Mouse (Mus musculus): ENCODE measurements around the gene Tmcc3. TPM values are rescaled to one million over a fixed set of nuclear protein-coding genes. Genes with fewer than 3 reads are reported as not detected.

Gene Tmcc3
- total RNA-seq, 2 experiments from 2014 or later, result 36.8 to 41.8 TPM

DNA sequence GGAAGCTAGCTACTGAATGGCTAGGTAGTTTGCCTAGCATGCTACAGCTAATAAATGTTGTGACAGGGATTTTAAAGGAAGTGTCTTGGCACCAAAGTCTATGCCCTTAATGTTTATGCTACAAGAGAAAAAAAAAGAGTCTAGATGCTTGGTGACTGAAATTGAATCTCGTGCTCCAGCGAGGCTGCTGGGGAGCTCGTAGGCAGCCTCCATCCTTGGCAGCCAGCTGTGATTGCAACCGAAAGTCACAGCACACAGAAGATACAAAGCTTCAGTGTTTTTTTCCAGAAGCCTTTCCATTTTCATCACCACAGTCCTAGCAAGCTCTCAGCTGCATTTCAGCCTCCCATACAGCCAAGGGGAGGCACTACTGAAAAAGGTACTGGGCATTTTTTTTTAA, 6.8 kb downstream of the Tmcc3 start:
- DNase-seq, result no peak
- intact Hi-C loops (cut with DNase I), result no loop called here

DNA sequence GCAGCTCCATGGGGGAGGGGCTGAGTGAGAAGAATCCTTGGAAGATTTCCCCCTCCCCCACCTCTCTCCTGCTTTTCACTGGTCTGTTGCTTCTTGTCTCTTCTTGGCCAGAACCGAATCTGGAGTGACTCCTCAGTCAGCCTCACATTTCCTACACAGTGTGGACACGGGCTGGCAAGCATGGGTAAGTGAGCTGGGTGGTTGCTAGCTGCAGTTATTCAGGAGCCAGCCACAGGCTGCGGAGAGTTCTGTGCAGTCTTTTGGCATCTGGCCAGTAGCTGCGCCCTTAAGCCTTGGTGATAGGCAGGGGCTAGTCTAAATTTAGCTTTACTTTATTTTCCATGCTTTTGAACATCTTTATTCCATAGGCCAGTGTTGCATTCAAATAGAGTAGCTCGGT, 18.2 kb downstream of the Tmcc3 start:
- intact Hi-C loops (cut with DNase I), result no loop called here
- peak; percentile 10 to 29 for DNase-seq

DNA sequence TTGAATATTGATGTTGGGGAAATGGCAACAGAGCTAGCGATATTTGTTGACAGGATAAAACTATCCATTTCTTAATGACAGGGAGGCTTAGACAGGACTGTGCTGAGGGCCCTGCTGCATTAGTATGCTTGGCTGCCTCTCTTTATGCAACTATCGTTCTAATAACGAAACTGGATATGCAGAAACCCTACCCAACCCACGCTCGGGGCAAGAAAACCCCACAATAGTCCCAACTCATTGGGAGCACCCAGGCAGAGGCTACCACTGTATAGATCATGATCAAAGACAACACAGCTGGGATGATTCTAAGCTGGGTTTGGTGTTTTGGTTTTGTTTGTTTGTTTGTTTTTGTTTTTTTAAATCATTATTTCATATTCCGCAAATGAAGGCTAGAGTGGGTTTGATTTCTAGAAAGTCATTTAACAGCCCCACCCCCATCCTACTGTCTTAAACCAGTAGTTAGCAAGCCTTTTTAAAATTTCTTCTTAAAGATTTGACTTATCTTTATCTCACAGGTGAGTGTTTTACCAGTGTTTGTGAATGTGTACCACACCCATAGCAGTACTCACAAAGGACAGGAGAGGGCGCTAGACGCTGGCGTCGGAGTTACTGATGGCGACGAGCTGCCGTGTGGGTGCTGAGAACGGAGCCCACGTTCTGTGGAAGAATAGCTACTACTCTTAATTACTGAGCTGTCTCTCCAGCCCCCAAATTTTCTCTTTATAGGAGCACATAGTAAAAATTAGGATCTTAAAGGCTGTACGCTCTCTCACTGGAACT, 20.8 kb downstream of the Tmcc3 start:
- DNase-seq, result no peak
- intact Hi-C loops (cut with DNase I), result no loop called here

DNA sequence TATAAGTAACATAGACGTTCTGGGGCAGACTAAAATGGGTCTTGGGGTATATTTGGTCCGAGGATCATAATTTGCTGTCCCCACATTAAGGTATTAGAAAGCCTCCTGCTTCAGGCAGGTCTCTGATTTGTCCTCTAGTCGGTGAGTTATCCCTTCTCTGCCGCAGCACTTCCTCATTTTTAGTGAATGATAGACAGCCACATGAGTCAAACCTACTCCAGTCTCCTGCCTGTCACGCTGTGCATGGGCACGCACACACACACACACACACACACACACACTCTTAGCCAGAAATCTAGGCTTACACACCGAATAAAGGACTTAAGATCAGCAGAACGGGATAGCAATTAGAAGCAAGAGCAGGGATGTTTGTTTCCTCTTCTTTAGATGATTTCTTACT, 21.6 kb downstream of the Tmcc3 start:
- intact Hi-C loops (cut with DNase I), result no loop called here
- no peak for DNase-seq

DNA sequence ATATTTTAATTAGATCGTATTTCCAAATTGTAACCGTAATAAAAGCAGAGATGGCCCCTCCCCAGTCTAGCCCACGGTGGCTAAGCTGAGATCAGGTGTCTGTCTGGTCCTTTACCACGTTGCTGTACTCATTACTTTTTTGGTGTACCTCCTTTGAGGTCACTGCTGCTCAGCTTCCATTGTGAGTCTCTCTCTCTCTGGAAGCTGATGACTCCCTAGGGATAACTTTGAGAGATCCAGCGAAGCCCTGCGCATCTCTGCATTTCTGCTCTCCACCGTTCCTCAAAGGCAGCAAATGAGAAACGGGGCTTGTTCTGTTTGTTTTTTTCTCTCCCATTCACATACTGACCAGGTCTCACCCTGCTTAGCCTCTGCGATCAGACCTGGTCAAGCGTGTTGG, 23.3 kb downstream of the Tmcc3 start:
- no peak for DNase-seq
- intact Hi-C loops (cut with DNase I), result no loop called here

DNA sequence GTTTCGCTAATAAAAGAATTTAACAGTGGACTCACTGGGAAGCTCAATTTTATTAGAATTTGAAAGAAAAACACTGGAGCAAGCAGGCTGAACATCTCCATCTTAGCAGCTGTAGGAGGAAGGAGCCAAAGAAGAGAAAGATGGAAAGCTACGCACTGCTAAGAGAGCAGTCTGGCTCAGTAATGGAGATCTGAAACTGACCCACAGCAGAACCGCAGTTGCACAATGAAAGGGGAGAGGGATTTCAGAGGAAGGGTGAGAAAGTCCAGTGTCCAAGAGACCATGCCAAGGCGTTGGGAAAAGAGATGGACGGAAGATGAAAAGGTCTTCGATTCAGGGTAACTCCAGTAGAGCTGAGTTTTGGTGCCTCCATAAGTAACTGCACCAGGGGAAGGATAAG, 24.3 kb downstream of the Tmcc3 start:
- no peak for DNase-seq
- intact Hi-C loops (cut with DNase I), result no loop called here

DNA sequence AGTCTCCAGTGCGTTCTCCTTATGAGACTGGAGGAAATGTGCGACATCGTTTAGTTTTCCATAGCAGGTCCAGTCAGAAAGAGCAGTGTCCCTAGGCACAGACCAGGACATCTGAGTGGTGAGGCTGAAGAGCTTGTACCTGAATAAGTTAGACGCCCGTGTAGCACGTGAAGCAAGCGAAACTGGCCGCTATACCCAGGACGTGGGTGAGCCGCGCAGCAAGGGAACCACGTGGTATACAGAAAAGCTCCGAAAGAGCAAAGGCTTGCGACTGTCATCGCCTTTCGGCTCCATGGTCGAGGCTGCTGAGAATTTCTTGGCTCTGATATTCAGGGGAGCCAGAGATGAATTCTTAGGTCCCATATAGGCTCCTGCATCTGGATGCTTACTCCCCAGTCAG, 29.8 kb downstream of the Tmcc3 start:
- intact Hi-C loops (cut with DNase I), result no loop called here
- DNase-seq, result no peak

DNA sequence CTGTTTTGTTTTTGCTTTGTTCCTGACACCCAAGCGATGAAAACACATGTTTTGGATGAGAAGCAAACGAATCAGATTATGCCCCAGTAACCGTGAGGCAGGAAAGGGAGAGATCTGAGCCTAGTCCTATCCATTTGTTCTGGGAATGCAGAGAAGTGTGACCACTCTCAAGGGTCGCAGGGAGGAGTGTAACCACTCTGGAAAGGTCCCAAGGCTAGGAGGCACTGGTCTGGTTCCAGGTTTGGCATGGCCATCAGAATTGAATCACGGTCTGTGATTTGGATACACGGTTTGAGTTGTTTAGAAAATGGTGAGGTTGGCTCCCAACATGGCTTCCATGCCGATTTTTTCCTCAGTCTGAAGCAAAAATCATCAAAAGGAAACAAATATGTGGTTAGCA, 30.5 kb downstream of the Tmcc3 start:
- no peak for DNase-seq

DNA sequence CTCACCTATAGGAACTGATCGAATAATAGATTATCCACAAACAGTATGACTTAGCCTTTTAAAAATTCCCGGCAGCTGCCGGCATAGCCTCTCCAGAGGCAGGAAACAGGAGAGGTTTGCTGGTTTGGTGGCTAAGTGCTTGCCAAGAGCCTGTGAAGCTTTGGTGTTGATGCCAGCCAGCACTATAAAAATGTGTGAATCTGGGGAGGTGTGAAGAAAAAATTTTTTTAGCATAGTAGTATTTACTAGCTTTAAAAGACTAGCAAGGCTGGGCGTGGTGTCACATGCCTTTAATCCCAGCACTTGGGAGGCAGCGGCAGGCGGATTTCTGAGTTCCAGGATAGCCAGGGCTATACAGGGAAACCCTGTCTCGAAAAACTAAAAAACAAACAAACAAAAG, 31.8 kb downstream of the Tmcc3 start:
- intact Hi-C loops (cut with DNase I), result no loop called here
- no peak for DNase-seq

More for the DNA sequence above, 30.5 kb downstream of the Tmcc3 start:
- intact Hi-C loops (cut with DNase I), result no loop called here

DNA sequence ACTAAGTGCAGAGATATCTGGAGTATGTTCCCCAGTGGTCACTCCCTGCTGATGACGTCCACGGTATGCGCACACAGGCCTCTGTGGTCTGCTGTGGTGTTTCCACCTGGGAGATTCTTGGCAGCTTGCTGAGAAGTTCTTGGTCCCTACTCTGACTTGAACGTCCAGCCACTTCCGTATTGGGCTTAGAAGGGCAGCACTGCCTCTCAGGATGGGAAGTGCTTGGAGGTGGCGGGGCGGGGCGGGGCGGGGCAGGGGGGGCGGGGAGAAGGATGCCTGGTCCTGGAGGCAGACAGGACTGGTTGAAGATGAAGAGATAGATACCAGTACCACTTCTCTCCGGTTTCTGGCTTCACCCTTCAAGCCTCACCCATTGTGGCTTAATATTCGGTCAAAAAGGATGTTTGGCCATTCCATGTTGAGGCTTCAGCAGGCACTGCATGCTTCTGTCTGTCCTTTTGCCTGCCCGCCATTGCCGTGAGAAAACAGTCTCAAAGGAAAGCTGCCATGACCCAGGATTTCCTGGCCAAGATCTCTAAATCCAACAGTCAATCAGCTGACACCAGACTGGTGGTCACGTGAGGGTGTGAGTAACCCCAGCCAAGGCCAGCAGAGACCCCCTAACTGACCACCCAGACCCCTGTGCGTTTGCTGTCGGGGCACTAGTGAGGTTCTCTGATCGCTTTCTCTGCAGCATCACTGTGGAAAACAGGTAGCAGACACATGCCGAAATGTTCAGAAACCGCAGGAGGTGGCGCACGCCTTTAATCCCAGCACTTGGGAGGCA, 33.1 kb downstream of the Tmcc3 start:
- no peak for DNase-seq
- intact Hi-C loops (cut with DNase I), result no loop called here

DNA sequence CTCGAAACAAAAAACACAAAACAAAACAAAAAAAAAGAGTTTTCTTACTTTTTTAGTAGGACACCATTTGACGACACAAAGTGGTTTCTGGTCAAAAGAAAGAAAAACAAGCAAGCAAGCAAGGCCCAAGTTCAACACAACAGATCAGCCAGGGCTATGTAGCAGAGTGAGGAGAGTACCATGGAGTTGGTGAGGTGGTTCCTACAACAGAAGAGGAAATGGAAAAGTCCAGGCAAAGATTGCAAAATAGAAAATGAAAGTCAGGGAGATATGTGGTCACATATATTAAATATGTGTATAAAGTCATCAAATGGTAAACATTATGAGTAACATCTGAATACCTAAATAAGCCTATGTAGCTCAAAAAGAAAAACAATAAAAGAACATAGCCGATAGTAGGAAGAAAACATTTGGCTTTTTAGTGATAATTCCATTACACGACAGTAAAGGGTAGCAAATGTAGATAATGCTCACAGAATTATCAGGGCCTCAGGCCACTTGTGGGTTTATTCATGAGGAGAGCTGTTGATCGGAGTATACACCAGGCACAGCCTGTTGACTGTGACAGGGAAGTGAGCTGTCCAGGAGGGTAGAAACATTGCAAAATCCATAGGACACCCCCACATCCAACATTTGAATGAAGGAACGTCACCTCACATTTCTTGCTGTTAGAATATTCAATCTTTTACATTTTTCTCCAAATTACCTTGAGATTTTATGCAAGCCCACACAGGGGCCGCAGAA, 33.9 kb downstream of the Tmcc3 start:
- no peak for DNase-seq
- intact Hi-C loops (cut with DNase I), result no loop called here

DNA sequence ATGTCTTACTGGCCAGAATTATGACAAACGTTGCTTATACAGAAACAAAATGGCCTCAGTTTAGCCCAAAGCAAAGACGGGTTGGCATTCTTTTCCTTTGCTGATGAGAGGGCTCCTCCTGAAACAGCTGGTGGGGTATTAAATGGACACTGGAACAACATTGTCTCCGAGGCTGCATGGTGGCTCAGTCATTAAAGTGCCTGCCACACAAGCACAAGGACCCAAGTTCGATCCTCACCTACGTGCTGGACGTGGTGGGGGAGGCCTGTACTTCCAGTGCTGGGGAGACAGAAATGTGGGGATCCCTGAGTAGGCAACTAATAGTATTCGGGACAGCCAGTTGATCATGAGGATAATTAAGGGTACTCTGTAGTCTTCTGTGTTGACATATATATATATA, 34.8 kb downstream of the Tmcc3 start:
- no peak for DNase-seq
- intact Hi-C loops (cut with DNase I), result no loop called here

DNA sequence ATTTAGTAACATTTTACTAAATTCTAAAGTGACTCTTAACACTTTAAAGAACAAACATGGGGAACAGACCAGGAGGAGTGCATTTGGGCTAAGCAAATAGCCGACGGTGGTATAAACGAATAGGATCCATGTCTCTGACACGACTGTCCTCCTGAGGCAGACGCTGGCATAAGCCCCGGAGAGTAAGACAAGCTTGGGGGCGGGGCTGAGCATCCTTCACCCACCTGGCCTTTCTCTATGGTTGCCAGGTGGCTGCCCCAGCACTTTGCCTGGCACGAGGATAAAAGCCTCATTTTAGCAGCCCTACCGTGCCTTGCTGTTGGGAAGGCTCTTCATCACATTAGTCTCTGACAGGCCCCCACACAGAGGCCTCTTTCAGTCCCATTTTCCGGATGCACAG, 35.5 kb downstream of the Tmcc3 start:
- intact Hi-C loops (cut with DNase I), result no loop called here
- DNase-seq, result no peak

DNA sequence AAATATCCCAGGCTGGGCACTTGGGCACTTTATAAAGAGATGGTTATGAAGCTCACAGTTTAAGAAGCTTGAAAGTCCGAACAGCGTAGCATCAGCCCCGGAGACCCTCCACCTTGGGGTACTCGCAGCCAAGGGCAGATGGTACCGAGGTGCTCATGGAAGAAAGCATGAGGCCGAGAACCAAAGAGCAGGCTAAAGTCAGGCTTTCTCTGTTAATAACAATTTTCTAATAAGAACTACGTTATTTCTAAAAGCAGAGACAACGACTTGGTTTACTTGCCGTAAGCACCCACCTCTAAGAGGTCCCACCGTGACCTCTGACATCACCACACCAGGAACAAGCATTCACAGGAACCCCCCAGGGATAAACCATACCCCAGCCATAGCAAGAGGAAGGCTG, 36.2 kb downstream of the Tmcc3 start:
- intact Hi-C loops (cut with DNase I), result no loop called here
- no peak for DNase-seq

DNA sequence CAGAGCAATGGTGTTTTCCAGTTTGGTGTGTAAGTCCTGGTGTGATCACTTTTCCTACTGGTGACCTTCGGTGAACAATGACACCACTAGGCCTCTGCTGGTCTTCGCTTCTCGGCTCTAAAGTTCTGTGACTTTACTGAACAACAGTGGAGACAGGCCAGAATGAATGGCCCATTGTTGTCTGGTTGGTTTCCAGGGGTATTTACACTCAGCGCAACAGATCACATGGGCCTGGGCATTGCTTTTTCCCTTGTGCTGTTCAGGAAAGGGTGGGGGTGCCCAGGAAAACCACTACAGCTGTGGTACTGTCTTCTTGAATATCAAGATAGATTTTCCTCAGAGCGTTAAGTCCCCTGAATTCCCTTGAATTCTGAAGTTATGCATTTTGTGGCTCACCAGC, 38.5 kb downstream of the Tmcc3 start:
- no peak for DNase-seq
- intact Hi-C loops (cut with DNase I), result no loop called here

DNA sequence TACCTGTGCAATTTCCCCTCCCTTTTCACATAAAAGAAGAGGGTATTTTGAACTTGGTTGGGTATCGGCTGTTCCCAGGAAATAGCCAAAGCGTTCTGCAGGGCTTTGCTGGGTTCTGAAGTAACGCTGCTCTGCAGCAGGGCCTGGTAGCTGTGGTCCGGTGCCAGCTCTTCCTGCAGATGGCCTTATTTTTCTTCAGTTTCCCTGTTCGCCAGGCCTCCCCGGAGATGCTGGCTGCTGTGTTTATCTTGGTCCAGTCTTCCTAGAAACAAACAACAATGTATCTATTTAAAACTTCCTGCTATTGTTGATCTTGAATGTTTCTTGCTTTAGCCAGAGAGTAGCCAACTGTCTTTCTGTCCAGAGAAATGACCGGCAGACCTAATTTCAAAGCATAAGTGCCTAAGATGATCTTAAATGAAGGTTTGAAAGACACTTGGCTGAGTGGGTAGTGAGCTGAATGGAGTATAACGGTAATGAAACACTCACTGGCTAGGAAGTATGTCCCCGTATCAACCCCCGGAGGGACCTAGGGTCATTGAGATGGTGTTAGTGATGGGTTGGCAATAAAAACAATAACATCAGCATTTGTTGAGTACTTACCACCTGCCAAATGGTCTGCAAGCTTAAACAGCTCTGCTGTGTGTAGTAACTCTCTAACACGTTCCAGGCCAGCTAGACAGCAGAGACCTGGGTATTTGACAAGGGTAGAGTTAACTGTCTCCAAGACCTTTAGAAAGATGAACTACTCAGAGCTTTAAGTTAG, 39.3 kb downstream of the Tmcc3 start:
- DNase-seq, result peak in 1 of 2 experiments; percentile 7
- intact Hi-C loops (cut with DNase I), result no loop called here

DNA sequence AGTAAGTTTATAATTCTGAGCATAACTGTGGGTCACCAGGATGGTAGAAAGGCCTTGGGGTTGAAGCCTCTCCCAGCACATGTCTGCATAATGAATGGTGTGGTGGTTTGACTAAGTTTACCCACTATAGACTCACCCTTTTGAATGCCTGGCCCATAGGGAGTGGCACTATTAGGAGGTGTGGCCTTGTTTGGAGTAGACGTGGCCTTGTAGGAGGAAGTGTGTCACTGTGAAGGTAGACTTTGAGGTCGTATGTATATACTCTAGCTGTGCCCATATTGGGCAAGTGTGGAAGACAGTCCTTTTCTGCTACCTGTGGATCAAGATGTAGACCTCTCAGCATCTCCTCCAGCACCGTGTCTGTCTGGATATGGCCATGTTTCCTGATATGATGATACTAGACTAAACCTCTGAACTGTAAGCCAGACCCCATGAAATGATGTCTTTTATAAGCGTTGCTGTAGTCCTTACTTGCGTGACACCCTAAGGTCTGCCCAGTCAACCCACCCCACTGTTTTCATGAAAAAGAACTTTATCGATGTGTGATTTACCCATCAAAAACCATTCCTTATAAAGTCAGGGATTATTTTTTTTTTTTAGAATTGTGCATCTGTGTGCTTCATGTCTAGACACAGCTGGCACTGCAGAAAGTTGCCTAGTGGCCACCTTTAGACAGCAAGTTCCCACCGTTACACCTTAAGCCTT, 40.6 kb downstream of the Tmcc3 start:
- intact Hi-C loops (cut with DNase I), result no loop called here
- no peak for DNase-seq

DNA sequence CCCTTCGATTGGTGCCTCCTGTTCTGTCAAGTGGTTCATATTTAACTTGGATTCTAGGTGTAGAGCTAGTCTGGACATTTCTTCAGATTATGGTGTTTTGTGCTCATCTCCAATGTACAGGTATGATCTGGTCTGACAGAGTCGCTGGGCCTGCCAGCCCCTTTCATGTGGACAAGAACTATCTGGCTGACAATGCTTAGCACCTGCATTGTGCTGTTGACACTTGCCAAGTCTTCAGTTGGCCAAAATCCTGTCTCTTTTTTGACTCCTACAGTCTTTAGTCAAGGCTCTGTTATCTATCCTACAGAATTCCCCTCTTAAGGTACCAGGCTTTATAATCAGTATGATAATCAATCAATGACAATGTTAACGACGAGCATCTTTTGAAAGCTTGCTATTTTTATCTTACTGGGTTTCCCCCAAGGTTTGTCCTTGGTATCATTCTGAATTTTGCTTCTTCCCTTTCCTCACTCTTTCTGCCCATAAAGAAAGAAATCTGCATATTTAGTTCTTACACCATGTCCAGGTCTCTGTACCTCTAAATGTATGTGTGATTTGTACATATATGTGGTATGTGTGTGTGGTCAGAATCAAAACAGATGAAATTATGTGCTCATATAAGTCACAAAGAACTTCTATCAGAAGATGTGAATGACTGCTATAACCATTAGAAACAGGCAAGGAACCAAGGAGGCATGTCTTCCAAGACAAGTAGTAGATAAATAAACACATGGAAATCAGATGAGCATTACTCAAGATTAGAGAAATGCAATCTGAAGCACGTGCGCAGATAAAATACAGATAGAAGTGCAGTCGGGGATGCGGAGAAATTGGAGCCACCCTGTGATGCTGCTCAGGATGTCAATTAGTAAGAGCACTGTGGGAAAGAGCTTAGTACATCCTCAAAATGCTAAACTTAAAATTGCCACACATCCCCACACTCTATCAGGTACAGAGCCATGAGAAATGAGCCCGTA, 41.4 kb downstream of the Tmcc3 start:
- intact Hi-C loops (cut with DNase I), result no loop called here
- no peak for DNase-seq

DNA sequence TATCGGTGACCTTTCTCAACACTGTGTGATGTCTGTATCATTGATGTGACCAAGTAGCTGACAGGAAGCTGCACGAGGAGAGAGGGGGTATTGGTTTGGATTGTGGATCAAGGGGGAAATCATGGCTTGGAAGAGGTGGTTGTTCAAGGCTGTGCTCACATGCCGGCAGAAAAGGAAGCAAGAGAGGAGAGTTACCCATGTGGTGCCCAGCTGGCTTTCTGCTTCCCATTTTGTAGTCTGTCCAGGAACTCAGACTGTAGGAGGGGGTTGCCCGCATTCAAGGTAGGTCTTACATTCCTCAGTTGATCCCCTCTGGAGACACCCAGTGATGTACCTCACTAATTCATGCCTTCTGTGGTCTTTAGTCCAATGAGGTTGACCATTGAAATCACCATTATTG, 42.3 kb downstream of the Tmcc3 start:
- no peak for DNase-seq
- intact Hi-C loops (cut with DNase I), result no loop called here

Measured in heart, postnatal 14 days (tissue).